Mouse (Mus musculus) brain, embryonic 14.5 days (tissue): Measurements from ENCODE around the gene Tgfb1. TPM values are rescaled to one million over a fixed set of nuclear protein-coding genes. Genes with fewer than 3 reads are reported as not detected.
A peak's percentile ranks its signal among the peaks of the same experiment; 100 is the strongest.

ENCODE experiments used
- DNase-seq: peaks from one replicate; pipeline ENCODE4 v3.0.0-alpha.2; 2011; ENCODE audit warnings: low read depth
- CTCF ChIP-seq: fragments of 200-500 bp; IDR thresholded peaks from 2 replicates; pipeline ENCODE4 v1.5.1; 2012; ENCODE audit warnings: inconsistent platforms, mild to moderate bottlenecking, moderate library complexity, borderline replicate concordance; ENCODE audit not compliant: insufficient read depth, insufficient read length; ENCODE audit errors: extremely low read depth
- POLR2A ChIP-seq: fragments of 200-500 bp; IDR thresholded peaks from 2 replicates; pipeline ENCODE4 v1.6.1; 2012; ENCODE audit warnings: mild to moderate bottlenecking, inconsistent platforms, borderline replicate concordance; ENCODE audit not compliant: poor library complexity, insufficient read depth, insufficient read length, severe bottlenecking; ENCODE audit errors: extremely low read depth
- polyA plus RNA-seq: library from polyadenylated mRNA; depleted of rRNA; stranded (reverse); fragments of >200 nt; gene quantifications from 2 replicates; pipeline ENCODE4 v1.2.3, GENCODE M21; 2012; rRNA removed

The Tgfb1 gene
- polyA plus RNA-seq, 1 experiment: 7.9 TPM

GRCm38 (mm10) chr7:25729862-25730261 is 43.1 kb downstream of the Tgfb1 start:
- DNase-seq: no peak
- TF ChIP-seq CTCF (no peak), POLR2A (no peak)

GRCm38 (mm10) chr7:25731294-25732055 is 44.7 kb downstream of the Tgfb1 start:
- TF ChIP-seq CTCF (no peak), POLR2A (no peak)
- DNase-seq: no peak

GRCm38 (mm10) chr7:25734991-25735390 is 48.2 kb downstream of the Tgfb1 start:
- TF ChIP-seq POLR2A (no peak), CTCF (no peak)
- no peak for DNase-seq

- no peak for TF ChIP-seq POLR2A
- peak; percentile 36; the same call in 1 of the 2 replicates for TF ChIP-seq CTCF
- no peak for DNase-seq
Measured at GRCm38 (mm10) chr7:25736920-25737319, 50.1 kb downstream of the Tgfb1 start.

GRCm38 (mm10) chr7:25738277-25738676 is 51.5 kb downstream of the Tgfb1 start:
- no peak for TF ChIP-seq CTCF

GRCm38 (mm10) chr7:25746844-25747243 is 60.0 kb downstream of the Tgfb1 start:
- no peak for DNase-seq
- TF ChIP-seq POLR2A: no peak
- no peak for TF ChIP-seq CTCF

More at GRCm38 (mm10) chr7:25738277-25738676, 51.5 kb downstream of the Tgfb1 start:
- no peak for DNase-seq

- TF ChIP-seq POLR2A: no peak
- DNase-seq: peak; percentile 3
Measured at GRCm38 (mm10) chr7:25753076-25753475, 66.3 kb downstream of the Tgfb1 start.

- DNase-seq: peak; percentile 23
- no peak for TF ChIP-seq CTCF
- TF ChIP-seq POLR2A: no peak
Measured at GRCm38 (mm10) chr7:25753643-25754438, 67.0 kb downstream of the Tgfb1 start.

GRCm38 (mm10) chr7:25754439-25754737 is 67.6 kb downstream of the Tgfb1 start:
- DNase-seq: no peak
- TF ChIP-seq CTCF: no peak
- peak; percentile 40; the same call in 1 of the 2 replicates for TF ChIP-seq POLR2A

Other genes with a start within 250 kb of the Tgfb1 start
- gene Ceacam1, start 209.4 kb upstream of the Tgfb1 start, polyA plus RNA-seq: 0.87 and 1.1 TPM in 2 replicates
- not detected in 2 replicates for gene Ceacam2, start 147.1 kb upstream of the Tgfb1 start, polyA plus RNA-seq
- 0.10 and 0.12 TPM in 2 replicates for gene Erich4, start 71.1 kb upstream of the Tgfb1 start, polyA plus RNA-seq
- 41.9 and 46.1 TPM in 2 replicates for gene Dmac2, start 67.6 kb upstream of the Tgfb1 start, polyA plus RNA-seq
- gene B3gnt8, start 60.3 kb upstream of the Tgfb1 start, polyA plus RNA-seq: 0.78 and 0.87 TPM in 2 replicates
- gene Bckdha, start 28.0 kb upstream of the Tgfb1 start, polyA plus RNA-seq: 58.6 and 87.9 TPM in 2 replicates
- gene Exosc5, start 27.8 kb upstream of the Tgfb1 start, polyA plus RNA-seq: 35.8 and 58.1 TPM in 2 replicates
- 14.2 and 16.5 TPM in 2 replicates for gene Tmem91, start 11.8 kb upstream of the Tgfb1 start, polyA plus RNA-seq
- gene B9d2, start 6.2 kb upstream of the Tgfb1 start, polyA plus RNA-seq: 51.5 and 73.3 TPM in 2 replicates
- 80.5 and 84.4 TPM in 2 replicates for gene Ccdc97, start 32.1 kb downstream of the Tgfb1 start, polyA plus RNA-seq
- gene Hnrnpul1, start 67.8 kb downstream of the Tgfb1 start, polyA plus RNA-seq: 34.7 and 70.2 TPM in 2 replicates
- 14.3 and 18.8 TPM in 2 replicates for gene Axl, start 101.7 kb downstream of the Tgfb1 start, polyA plus RNA-seq
- 1.7 and 2.0 TPM in 2 replicates for gene Cyp2s1, start 129.9 kb downstream of the Tgfb1 start, polyA plus RNA-seq
- not detected in 2 replicates for gene Cyp2b10, start 210.6 kb downstream of the Tgfb1 start, polyA plus RNA-seq